Mouse (Mus musculus) lung, embryonic 15.5 days (tissue): ENCODE measurements around the gene Fam83f. TPM values are rescaled to one million over a fixed set of nuclear protein-coding genes. Genes with fewer than 3 reads are reported as not detected.

Experiments used
- microRNA-seq: library from miRNA; unstranded; fragments of <30 nt; microRNA quantifications from one replicate; pipeline ENCODE4, GENCODE M21; 2016
- polyA plus RNA-seq: library from polyadenylated mRNA; unstranded; fragments of >200 nt; fragmentation: Nextera tagmentation; extraction: Ambion mirVana; gene quantifications from 2 replicates; pipeline ENCODE4 v1.2.1, GENCODE M21; 2015

The Fam83f gene
- polyA plus RNA-seq, 1 experiment from 2014 or later = 1.5 TPM

Small RNA genes within 50 kb of the gene (microRNA-seq; reads per million reads assigned to microRNA genes)
- not detected for gene Mir6957

Other genes starting within 250 kb of the Fam83f start
- not detected in 2 replicates for gene Enthd1, start 106.7 kb upstream of the Fam83f start, polyA plus RNA-seq
- gene Grap2, start 99.3 kb upstream of the Fam83f start, polyA plus RNA-seq = 2.4 and 2.7 TPM in 2 replicates
- gene Tnrc6b, start 39.5 kb downstream of the Fam83f start, polyA plus RNA-seq = 24.6 and 27.2 TPM in 2 replicates